Mouse (Mus musculus) frontal cortex, postnatal 10 days (tissue): ENCODE results near the gene Ntn5.

Source experiments
- DNase-seq, 2 experiments: peaks; one replicate each; pipeline ENCODE4 v3.0.0; 2022; ENCODE audit warnings: low spot score in 2 of 2, mixed read lengths in 1 of 2

The Ntn5 gene

GRCm38 (mm10) chr7:45712022-45712757 lies 28.4 kb downstream of the Ntn5 start:
- DNase-seq: peak in 1 of 2 experiments; percentile 62

GRCm38 (mm10) chr7:45713396-45713795 lies 29.6 kb downstream of the Ntn5 start:
- no peak for DNase-seq

GRCm38 (mm10) chr7:45713881-45714520 lies 30.2 kb downstream of the Ntn5 start:
- DNase-seq: no peak

- DNase-seq: no peak
Measured at GRCm38 (mm10) chr7:45714630-45715089, 30.8 kb downstream of the Ntn5 start.

GRCm38 (mm10) chr7:45715090-45715708 lies 31.4 kb downstream of the Ntn5 start, which contains the start of gene Rpl18:
TSS of gene Rpl18 (plus strand) at chr7:45715457.
- DNase-seq: peak; percentile 98

- no peak for DNase-seq
Measured at GRCm38 (mm10) chr7:45715741-45716459, 32.1 kb downstream of the Ntn5 start.

- no peak for DNase-seq
Measured at GRCm38 (mm10) chr7:45716460-45716857, 32.6 kb downstream of the Ntn5 start.

GRCm38 (mm10) chr7:45716952-45717917 lies 33.4 kb downstream of the Ntn5 start:
- no peak for DNase-seq

- DNase-seq: peak; percentile 97 to 99
Measured at GRCm38 (mm10) chr7:45717918-45718297, 34.1 kb downstream of the Ntn5 start, which contains the start of gene Sphk2. TSS of gene Sphk2 (minus strand) at chr7:45718002.

GRCm38 (mm10) chr7:45718331-45718730 lies 34.5 kb downstream of the Ntn5 start:
- no peak for DNase-seq

- DNase-seq: peak in 1 of 2 experiments; percentile 12
Measured at GRCm38 (mm10) chr7:45719180-45719579, 35.4 kb downstream of the Ntn5 start.

GRCm38 (mm10) chr7:45719738-45720412 lies 36.1 kb downstream of the Ntn5 start:
- DNase-seq: no peak

- DNase-seq: no peak
Measured at GRCm38 (mm10) chr7:45720413-45721233, 36.8 kb downstream of the Ntn5 start, which contains the start of gene Fam83e. TSS of gene Fam83e (plus strand) at chr7:45721212.

GRCm38 (mm10) chr7:45721234-45721571 lies 37.4 kb downstream of the Ntn5 start:
- DNase-seq: no peak

GRCm38 (mm10) chr7:45721642-45722347 lies 38.0 kb downstream of the Ntn5 start:
- DNase-seq: no peak

GRCm38 (mm10) chr7:45722348-45722713 lies 38.5 kb downstream of the Ntn5 start:
- DNase-seq: no peak

- no peak for DNase-seq
Measured at GRCm38 (mm10) chr7:45723301-45723700, 39.5 kb downstream of the Ntn5 start.

GRCm38 (mm10) chr7:45723781-45724180 lies 40.0 kb downstream of the Ntn5 start:
- no peak for DNase-seq

GRCm38 (mm10) chr7:45725151-45725550 lies 41.3 kb downstream of the Ntn5 start:
- no peak for DNase-seq
